Mouse (Mus musculus) liver, adult 2 months (tissue): ENCODE results near the gene Gpld1. TPM values are rescaled to one million over a fixed set of nuclear protein-coding genes. Genes with fewer than 3 reads are reported as not detected.

Experiments
- DNase-seq: peaks from one replicate; pipeline ENCODE4 v3.0.0-alpha.2; 2011; ENCODE audit warnings: low read depth, low spot score; ENCODE audit errors: extremely low read depth
- H3K27ac ChIP-seq: fragments of 200-500 bp; replicated peaks from 2 replicates; pipeline ENCODE4 v1.5.1; 2012; ENCODE audit warnings: low read depth, mild to moderate bottlenecking, control low read depth, inconsistent platforms, low read length; ENCODE audit not compliant: insufficient read depth
- H3K27me3 ChIP-seq: fragments of 200-500 bp; 2 replicates; pipeline ENCODE4 v1.6.1; 2012; ENCODE audit warnings: mild to moderate bottlenecking, moderate library complexity, low read length, inconsistent platforms; ENCODE audit not compliant: control insufficient read depth, insufficient read depth
- H3K36me3 ChIP-seq: fragments of 200-500 bp; 2 replicates; pipeline ENCODE4 v1.6.1; 2012; ENCODE audit warnings: low read length, inconsistent platforms; ENCODE audit not compliant: control insufficient read depth, insufficient read depth
- H3K4me1 ChIP-seq: fragments of 200-500 bp; 2 replicates; pipeline ENCODE4 v1.6.1; 2011; ENCODE audit warnings: low read length; ENCODE audit not compliant: control insufficient read depth, insufficient read depth
- H3K4me3 ChIP-seq: fragments of 200-500 bp; 2 replicates; pipeline ENCODE4 v1.5.1; 2011; ENCODE audit warnings: low read depth, mild to moderate bottlenecking, control low read depth, low read length, moderate library complexity; ENCODE audit not compliant: insufficient read depth
- H3K79me2 ChIP-seq: fragments of 200-500 bp; 2 replicates; pipeline ENCODE4 v1.6.1; 2012; ENCODE audit warnings: inconsistent platforms, mild to moderate bottlenecking, low read length, moderate library complexity; ENCODE audit not compliant: control insufficient read depth, insufficient read depth
- H3K9ac ChIP-seq: fragments of 200-500 bp; 2 replicates; pipeline ENCODE4 v1.6.1; 2012; ENCODE audit warnings: low read depth, mild to moderate bottlenecking, control low read depth, inconsistent platforms, low read length
- CTCF ChIP-seq: fragments of 200-500 bp; IDR thresholded peaks from 2 replicates; pipeline ENCODE4 v1.5.1; 2011; ENCODE audit warnings: low read depth, low read length, control low read depth
- POLR2A ChIP-seq: fragments of 200-500 bp; IDR thresholded peaks from 2 replicates; pipeline ENCODE4 v1.6.1; 2011; ENCODE audit warnings: low read length, control low read depth; ENCODE audit not compliant: insufficient read depth; ENCODE audit errors: extremely low read depth
- WGBS: fragments of 180-500 bp; shearing (Covaris S2); methylation state at CpG from one replicate; pipeline ENCODE4 v1.1.7; 2018; 5-methylcytosine and 5-hydroxymethylcytosine counted together
- polyA plus RNA-seq: library from polyadenylated mRNA; depleted of rRNA; stranded (reverse); fragments of >200 nt; gene quantifications from 2 replicates; pipeline ENCODE4 v1.2.3, GENCODE M21; 2012
- total RNA-seq: library from RNA; depleted of rRNA; stranded (reverse); fragments of >200 nt; gene quantifications from 2 replicates; pipeline ENCODE4 v1.2.3, GENCODE M21; 2014

The Gpld1 gene
- total and polyA plus RNA-seq, 2 experiments = 88.9 to 156 TPM

DNA sequence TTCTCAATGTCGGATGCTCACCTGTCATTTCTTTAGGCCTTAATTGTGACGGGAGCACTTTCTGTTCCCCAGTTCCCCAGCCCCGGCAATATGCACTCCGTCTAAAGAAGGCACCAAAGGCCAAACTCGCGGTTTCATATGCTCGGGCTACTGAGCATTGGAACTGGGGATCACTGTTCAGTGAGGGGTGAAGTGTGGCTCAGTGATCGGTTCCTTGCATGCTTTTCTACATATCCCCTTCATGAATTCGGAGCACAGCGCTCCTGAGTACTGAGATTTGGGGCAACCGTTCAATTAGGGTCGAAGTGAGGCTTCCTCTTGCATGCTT lies 5.1 kb upstream of the Gpld1 start:
- peak; percentile 71 for DNase-seq
- Histone ChIP-seq H3K27me3 (no peaks in the 10 kb centered on the region), H3K9ac (peak overlapping the region; percentile 100), H3K4me1 (peaks cover 16% of the 10 kb centered on the region), H3K27ac (peak overlapping the region; percentile 83), H3K4me3 (peak overlapping the region; percentile 98), H3K36me3 (no peaks in the 10 kb centered on the region), H3K79me2 (peaks cover 22% of the 10 kb centered on the region; the same call in 1 of the 2 replicates)
- no peak for TF ChIP-seq POLR2A
- no peak for TF ChIP-seq CTCF
- WGBS = 3% methylated on average over 12 of the region's 12 CpGs

DNA sequence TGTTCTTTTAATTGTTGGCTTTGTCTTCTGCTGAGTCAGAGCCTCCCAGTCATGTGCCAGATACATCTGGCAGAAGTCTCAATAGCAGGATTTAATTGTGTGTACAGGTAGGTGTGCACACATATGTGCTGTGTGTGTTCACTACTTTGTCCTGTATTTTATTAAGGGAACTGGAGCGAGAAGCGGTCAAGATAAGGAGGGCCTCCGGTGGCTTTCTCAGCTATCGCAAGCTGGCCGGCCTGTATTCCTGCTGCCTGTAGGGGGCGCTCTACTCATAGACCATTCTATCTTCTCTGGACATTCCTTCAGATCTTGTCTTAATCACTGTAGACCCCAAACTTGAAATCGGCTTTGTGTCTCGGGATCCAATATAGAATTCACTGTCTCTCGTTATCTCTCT lies 4.3 kb upstream of the Gpld1 start:
- Histone ChIP-seq H3K4me1 (peaks cover 16% of the 10 kb centered on the region), H3K27me3 (no peaks in the 10 kb centered on the region), H3K9ac (0 out of 2 replicates have a peak overlapping the region, but pooled peaks have one; percentile 45), H3K36me3 (no peaks in the 10 kb centered on the region), H3K27ac (peak overlapping the region; percentile 47), H3K79me2 (peaks cover 17% of the 10 kb centered on the region; the same call in 1 of the 2 replicates), H3K4me3 (no peak overlapping the region; the same call in 1 of the 2 replicates)
- peak; percentile 79 for DNase-seq
- TF ChIP-seq CTCF (peak; percentile 87), POLR2A (no peak)
- 11% methylated on average over 9 of the region's 9 CpGs for WGBS

DNA sequence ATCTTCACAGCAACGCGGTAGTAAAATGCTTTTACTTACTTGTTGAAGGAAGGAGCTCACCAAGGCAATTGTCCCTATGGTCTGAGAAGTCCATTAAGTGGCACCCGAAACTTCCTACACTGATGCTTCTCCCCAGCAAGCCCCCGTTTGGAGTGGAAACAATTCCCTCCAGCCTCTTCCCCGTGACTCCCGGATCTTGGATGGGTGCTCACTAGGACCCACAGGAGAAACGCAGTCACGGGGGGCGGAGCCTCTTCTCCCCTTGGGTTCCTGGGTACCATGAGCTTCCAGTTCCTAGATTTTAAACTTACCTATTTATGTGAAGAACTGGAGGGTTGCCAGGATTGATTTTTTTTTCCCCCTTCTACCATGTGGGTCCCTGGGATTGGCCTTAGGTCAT lies 3.5 kb upstream of the Gpld1 start:
- WGBS = 89% methylated on average over 9 of the region's 9 CpGs
- Histone ChIP-seq H3K36me3 (no peaks in the 10 kb centered on the region), H3K27ac (no peak overlapping the region), H3K4me3 (no peak overlapping the region), H3K79me2 (peaks cover 25% of the 10 kb centered on the region; the same call in 1 of the 2 replicates), H3K4me1 (peaks cover 16% of the 10 kb centered on the region), H3K9ac (no peak overlapping the region), H3K27me3 (no peaks in the 10 kb centered on the region)
- TF ChIP-seq POLR2A (no peak), CTCF (no peak)
- DNase-seq = no peak

DNA sequence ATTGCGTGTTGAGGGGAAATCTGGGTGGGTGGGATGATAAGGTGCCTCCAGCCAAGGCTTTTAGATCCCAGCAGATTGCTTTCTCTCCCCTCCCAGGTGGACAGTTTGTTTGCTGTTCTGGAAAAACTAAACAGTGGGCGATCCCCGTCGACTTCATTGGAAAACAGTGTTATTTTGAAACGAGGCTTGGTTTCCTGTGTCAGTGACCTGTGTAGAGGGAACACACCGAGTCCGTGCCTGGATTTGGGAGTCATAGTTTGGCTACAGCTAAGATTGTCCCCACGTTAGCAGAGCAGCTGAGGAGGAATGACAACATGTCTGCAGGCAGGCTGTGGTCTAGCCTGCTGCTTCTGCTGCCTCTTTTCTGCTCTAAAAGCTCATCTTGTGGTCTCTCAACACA lies 351 bp downstream of the Gpld1 start:
- TF ChIP-seq POLR2A = peak; percentile 57; the same call in 1 of the 2 replicates
- no peak for TF ChIP-seq CTCF
- peaks cover 9% of the 10 kb centered on the region; the same call in 1 of the 2 replicates for H3K4me1 ChIP-seq
- peak overlapping the region; percentile 75 for H3K4me3 ChIP-seq
- H3K9ac ChIP-seq = peak overlapping the region; percentile 95
- WGBS = 9% methylated on average over 8 of the region's 8 CpGs
- peaks cover 3% of the 10 kb centered on the region; the same call in 1 of the 2 replicates for H3K36me3 ChIP-seq
- peak overlapping the region; percentile 99 for H3K27ac ChIP-seq
- no peaks in the 10 kb centered on the region for H3K27me3 ChIP-seq
- H3K79me2 ChIP-seq = peaks cover 13% of the 10 kb centered on the region; the same call in 1 of the 2 replicates
- DNase-seq = peak; percentile 92

DNA sequence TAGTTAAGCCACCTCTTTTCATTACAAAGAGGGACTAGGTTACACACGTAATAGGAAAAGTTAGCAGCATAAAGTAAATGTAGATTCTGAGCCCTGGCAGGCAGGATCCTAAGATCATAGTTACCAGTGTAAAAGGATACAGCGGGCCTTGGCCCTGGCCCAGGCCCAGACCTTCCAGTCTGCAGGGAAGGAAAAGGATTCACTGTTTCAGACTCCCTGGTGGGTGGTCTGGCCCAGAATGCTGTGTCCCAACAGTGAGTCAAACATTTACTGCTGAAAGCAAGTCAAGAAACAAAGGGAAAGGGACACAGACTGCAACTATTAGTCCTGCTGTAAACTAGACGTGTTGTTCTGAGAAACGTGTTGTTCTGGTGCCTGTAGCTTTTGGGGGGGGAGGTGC lies 2.6 kb downstream of the Gpld1 start:
- Histone ChIP-seq H3K27ac (peak overlapping the region; percentile 86), H3K27me3 (no peaks in the 10 kb centered on the region), H3K79me2 (peaks cover 24% of the 10 kb centered on the region; the same call in 1 of the 2 replicates), H3K36me3 (peaks cover 12% of the 10 kb centered on the region), H3K4me3 (peak overlapping the region; percentile 53), H3K4me1 (peaks cover 23% of the 10 kb centered on the region), H3K9ac (peak overlapping the region; percentile 56)
- DNase-seq = peak; percentile 58
- TF ChIP-seq POLR2A (no peak), CTCF (no peak)
- WGBS = 11% methylated on average over 4 of the region's 4 CpGs

DNA sequence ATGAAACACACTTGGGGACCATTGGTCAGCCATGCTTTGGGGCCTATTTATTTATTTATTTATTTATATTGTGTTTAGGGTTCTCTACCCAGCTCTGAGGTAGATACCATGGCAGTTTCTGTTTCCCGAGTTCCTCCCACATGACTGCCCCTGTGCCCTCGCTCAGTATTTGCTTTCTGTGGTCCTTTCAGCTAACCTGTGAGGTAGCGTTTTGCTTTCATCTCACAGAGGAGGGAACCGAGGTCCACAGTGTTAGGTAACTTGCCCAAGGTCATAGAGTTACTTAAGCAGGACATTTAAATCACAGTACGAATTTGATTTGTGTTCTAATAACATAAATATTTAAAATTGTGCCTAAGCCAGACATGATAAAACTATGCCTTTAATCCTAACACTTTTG lies 4.2 kb downstream of the Gpld1 start:
- peaks cover 14% of the 10 kb centered on the region for H3K36me3 ChIP-seq
- DNase-seq = peak; percentile 90
- no peak for TF ChIP-seq CTCF
- no peak for TF ChIP-seq POLR2A
- peak overlapping the region; percentile 23 for H3K9ac ChIP-seq
- H3K27me3 ChIP-seq = no peaks in the 10 kb centered on the region
- no peak overlapping the region; the same call in 1 of the 2 replicates for H3K4me3 ChIP-seq
- H3K27ac ChIP-seq = peak overlapping the region; percentile 77
- H3K4me1 ChIP-seq = peaks cover 28% of the 10 kb centered on the region
- WGBS = 24% methylated on average over 5 of the region's 5 CpGs
- peaks cover 36% of the 10 kb centered on the region for H3K79me2 ChIP-seq
